Comparison of ENCODE assay signal across 36 mouse cellular contexts in the genomic region with DNA sequence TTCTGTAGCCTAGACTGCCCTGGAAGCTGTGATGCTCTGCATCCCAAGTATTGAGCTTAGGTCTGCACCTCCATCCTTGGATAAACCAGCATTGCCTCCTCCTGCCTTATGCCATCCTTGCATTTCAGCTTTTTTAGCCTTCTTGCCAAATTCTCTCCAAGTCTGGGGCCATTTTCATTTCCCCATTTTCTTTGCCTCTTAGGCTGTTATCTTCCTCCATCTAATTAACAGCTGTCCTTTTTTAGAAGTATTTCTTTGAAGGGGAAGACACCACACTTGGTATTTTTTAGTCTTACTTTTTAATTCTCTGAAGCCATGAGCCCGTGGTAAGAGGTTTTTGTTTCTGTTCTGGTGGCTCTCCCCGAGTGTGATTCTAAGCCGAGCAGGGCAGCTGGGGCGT. TPM values are rescaled to one million over a fixed set of nuclear protein-coding genes. Genes with fewer than 3 reads are reported as not detected.
"Had no signal": no experiment of that assay in that cellular context is flagged by ENCODE, and none has a peak within 500 bp of the region (broad histone marks: within the 10 kb centered on the region; RNA-seq: fewer than 3 reads in every experiment).

No protein-coding gene starts in this region.

- DNase-seq: gastrocnemius, postnatal 14 days; gastrocnemius, postnatal 36 days; heart, adult 2 months; heart, postnatal 14 days; heart, postnatal 36 days; kidney, adult 18-20 months; kidney, adult 8-10 months; kidney, postnatal 10 days; kidney, postnatal 25 days; kidney, postnatal 4 days; liver had no signal

- ATAC-seq: hindbrain, embryonic 16.5 days; inflammation-experienced regulatory T-cells, adult 6 months; intestine, embryonic 15.5 days; intestine, postnatal 0 days had no signal

- H3K27ac ChIP-seq: heart, adult 2 months; heart, embryonic 13.5 days; heart, embryonic 15.5 days; hindbrain, embryonic 12.5 days; hindbrain, embryonic 14.5 days; intestine, embryonic 15.5 days; layer of hippocampus, adult 2 months; left cerebral cortex, adult 2 months; limb, embryonic 10.5 days; limb, embryonic 12.5 days had no signal

- H3K9ac ChIP-seq: heart, embryonic 13.5 days; heart, embryonic 15.5 days; hindbrain, embryonic 12.5 days; hindbrain, embryonic 14.5 days; intestine, embryonic 15.5 days; limb, embryonic 12.5 days had no signal

- H3K4me3 ChIP-seq: heart, adult 2 months; heart, embryonic 13.5 days; heart, embryonic 15.5 days; hindbrain, embryonic 12.5 days; intestine, embryonic 15.5 days; layer of hippocampus, adult 2 months; left cerebral cortex, adult 2 months; limb, embryonic 10.5 days; limb, embryonic 12.5 days had no signal

- H3K27me3 ChIP-seq: heart, embryonic 15.5 days; hindbrain, embryonic 12.5 days; intestine, embryonic 15.5 days; limb, embryonic 12.5 days had no signal

- H3K4me2 ChIP-seq: heart, embryonic 11.5 days; heart, embryonic 13.5 days; heart, embryonic 15.5 days; hindbrain, embryonic 12.5 days; hindbrain, embryonic 14.5 days; intestine, embryonic 15.5 days; limb, embryonic 12.5 days; liver, embryonic 11.5 days had no signal

- H3K9me3 ChIP-seq: heart, embryonic 13.5 days; heart, embryonic 15.5 days; hindbrain, embryonic 12.5 days; intestine, embryonic 15.5 days; limb, embryonic 10.5 days; limb, embryonic 12.5 days had no signal

RNA-seq across cellular contexts. Expression of a gene that starts 21.8 kb away (rescaled TPM):
- total RNA-seq: hematopoietic stem cell, adult 5-6 weeks had no signal
- polyA plus RNA-seq: gonadal fat pad, adult 2 months; heart, adult 2 months; heart, embryonic 11.5 days; heart, embryonic 13.5 days; heart, embryonic 15.5 days; heart, postnatal 0 days; hindbrain, embryonic 12.5 days; hindbrain, embryonic 14.5 days; hindbrain, embryonic 16.5 days; inflammation-experienced regulatory T-cells, adult 6 months; intestine, embryonic 15.5 days; intestine, postnatal 0 days; kidney, embryonic 14.5 days; kidney, embryonic 16.5 days; limb, embryonic 10.5 days; limb, embryonic 12.5 days; liver, embryonic 11.5 days had no signal

RNA-seq across cellular contexts. Expression of a gene that starts 31.7 kb away (rescaled TPM):
- total RNA-seq: gastrocnemius, adult 18-20 months; gastrocnemius, adult 8-10 months; gastrocnemius, postnatal 14 days; gastrocnemius, postnatal 36 days; heart, adult 2 months; heart, postnatal 14 days; heart, postnatal 36 days; hematopoietic stem cell, adult 5-6 weeks; layer of hippocampus, adult 2 months; layer of hippocampus, postnatal 10 days; layer of hippocampus, postnatal 25 days; left cerebral cortex, adult 2 months; left cerebral cortex, postnatal 14 days; left cerebral cortex, postnatal 36 days had no signal
- polyA plus RNA-seq: gonadal fat pad, adult 2 months; heart, adult 2 months; heart, embryonic 11.5 days; heart, embryonic 13.5 days; heart, postnatal 0 days; hindbrain, embryonic 12.5 days; inflammation-experienced regulatory T-cells, adult 6 months; intestine, postnatal 0 days had no signal
